Mouse (Mus musculus): ENCODE measurements at regions not wholly inside any gene's neighbourhood (a gene's known extent, or its start where the extent isn't known, plus 50 kb on each side); places are given as distances from the start of the nearest gene placed in this dataset.

GRCm38 (mm10) chr13:44573463-44573862 lies 155.8 kb upstream of the Jarid2 start:
- Histone ChIP-seq H3K4me3 (ENCODE audit: low read depth, low read length) (no peak overlapping the region), H3K4me2 (ENCODE audit: low read length) (no peak overlapping the region), H3K27me3 (replicated peaks; ENCODE audit: control insufficient read depth, insufficient read depth, low read length) (no peaks in the 10 kb centered on the region), H3K9me3 (replicated peaks; ENCODE audit: control insufficient read depth, low read length) (0 out of 2 replicates have a peak, but pooled peaks cover 4% of the 10 kb centered on the region), H3K27ac (ENCODE audit: low read depth, low read length) (no peak overlapping the region), H3K4me1 (ENCODE audit: control insufficient read depth, insufficient read depth, low read length) (no peaks in the 10 kb centered on the region), H3K9ac (ENCODE audit: low read length) (no peak overlapping the region), H3K36me3 (ENCODE audit: control insufficient read depth, insufficient read depth, low read length) (no peaks in the 10 kb centered on the region)
- no peak for ATAC-seq
- 8% methylated on average over 7 of the region's 7 CpGs for WGBS
- no peak for DNase-seq (ENCODE audit: low spot score)

- Histone ChIP-seq H3K4me1 (ENCODE audit: control insufficient read depth, insufficient read depth, low read length) (peaks cover 20% of the 10 kb centered on the region), H3K36me3 (ENCODE audit: control insufficient read depth, insufficient read depth, low read length) (no peaks in the 10 kb centered on the region), H3K9ac (ENCODE audit: low read length) (no peak overlapping the region), H3K4me2 (ENCODE audit: low read length) (no peak overlapping the region), H3K27ac (ENCODE audit: low read depth, low read length) (no peak overlapping the region), H3K4me3 (ENCODE audit: low read depth, low read length) (no peak overlapping the region), H3K27me3 (replicated peaks; ENCODE audit: control insufficient read depth, insufficient read depth, low read length) (no peaks in the 10 kb centered on the region), H3K9me3 (replicated peaks; ENCODE audit: control insufficient read depth, low read length) (peaks cover 5% of the 10 kb centered on the region; the same call in 1 of the 2 replicates)
- no peak for DNase-seq (ENCODE audit: low spot score)
- ATAC-seq = no peak
- WGBS = 98% methylated on average over 5 of the region's 5 CpGs
Measured at GRCm38 (mm10) chr13:44579215-44579614, 150.1 kb upstream of the Jarid2 start.

- no peak overlapping the region for H3K27ac ChIP-seq (ENCODE audit: low read depth, low read length)
- peaks cover 5% of the 10 kb centered on the region; the same call in 1 of the 2 replicates for H3K9me3 ChIP-seq (replicated peaks; ENCODE audit: control insufficient read depth, low read length)
- ATAC-seq (no peak), DNase-seq (ENCODE audit: low spot score) (peak; percentile 37)
- peaks cover 20% of the 10 kb centered on the region for H3K4me1 ChIP-seq (ENCODE audit: control insufficient read depth, insufficient read depth, low read length)
- H3K4me3 ChIP-seq (ENCODE audit: low read depth, low read length) = no peak overlapping the region
- no peak overlapping the region for H3K9ac ChIP-seq (ENCODE audit: low read length)
- no peaks in the 10 kb centered on the region for H3K36me3 ChIP-seq (ENCODE audit: control insufficient read depth, insufficient read depth, low read length)
- peak overlapping the region; percentile 29 for H3K4me2 ChIP-seq (ENCODE audit: low read length)
- WGBS = 14% methylated on average over 15 of the region's 15 CpGs
- H3K27me3 ChIP-seq (replicated peaks; ENCODE audit: control insufficient read depth, insufficient read depth, low read length) = no peaks in the 10 kb centered on the region
Measured at GRCm38 (mm10) chr13:44580156-44580736, 149.0 kb upstream of the Jarid2 start.

DNA sequence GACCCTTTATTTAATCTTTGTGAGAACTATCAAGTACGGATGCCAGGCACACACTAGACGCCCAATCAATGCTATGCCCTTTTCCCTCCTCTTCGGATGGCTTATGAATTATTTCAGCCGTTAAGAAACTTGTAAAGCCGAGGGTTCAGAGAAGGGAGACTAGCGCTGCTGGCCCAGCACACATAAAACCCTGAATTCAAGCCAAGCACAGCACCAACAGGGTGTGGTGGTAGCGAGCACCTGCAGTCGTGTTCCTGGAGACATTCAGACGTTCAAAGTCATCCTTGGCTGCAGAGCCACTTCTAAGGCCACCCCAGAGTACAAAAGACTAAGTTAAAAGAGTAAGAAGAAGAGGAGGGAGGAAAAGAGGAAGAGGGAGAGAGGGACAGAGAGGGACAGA lies 148.5 kb upstream of the Jarid2 start:
- H3K36me3 ChIP-seq (ENCODE audit: control insufficient read depth, insufficient read depth, low read length) = no peaks in the 10 kb centered on the region
- no peak overlapping the region for H3K27ac ChIP-seq (ENCODE audit: low read depth, low read length)
- peak overlapping the region; percentile 29 for H3K4me2 ChIP-seq (ENCODE audit: low read length)
- H3K4me1 ChIP-seq (ENCODE audit: control insufficient read depth, insufficient read depth, low read length) = peaks cover 20% of the 10 kb centered on the region
- H3K9me3 ChIP-seq (replicated peaks; ENCODE audit: control insufficient read depth, low read length) = peaks cover 5% of the 10 kb centered on the region; the same call in 1 of the 2 replicates
- H3K27me3 ChIP-seq (replicated peaks; ENCODE audit: control insufficient read depth, insufficient read depth, low read length) = no peaks in the 10 kb centered on the region
- H3K9ac ChIP-seq (ENCODE audit: low read length) = no peak overlapping the region
- ATAC-seq (no peak), DNase-seq (ENCODE audit: low spot score) (peak; percentile 21)
- H3K4me3 ChIP-seq (ENCODE audit: low read depth, low read length) = no peak overlapping the region
- 18% methylated on average over 9 of the region's 9 CpGs for WGBS

GRCm38 (mm10) chr13:44581947-44582766 lies 147.1 kb upstream of the Jarid2 start:
- H3K27me3 ChIP-seq (replicated peaks; ENCODE audit: control insufficient read depth, insufficient read depth, low read length) = no peaks in the 10 kb centered on the region
- H3K9ac ChIP-seq (ENCODE audit: low read length) = peak overlapping the region; percentile 43; the same call in 1 of the 2 replicates
- H3K36me3 ChIP-seq (ENCODE audit: control insufficient read depth, insufficient read depth, low read length) = no peaks in the 10 kb centered on the region
- ATAC-seq (0 out of 2 replicates have a peak, but pooled peaks have one; percentile 20), DNase-seq (ENCODE audit: low spot score) (peak; percentile 25)
- peaks cover 5% of the 10 kb centered on the region; the same call in 1 of the 2 replicates for H3K9me3 ChIP-seq (replicated peaks; ENCODE audit: control insufficient read depth, low read length)
- peak overlapping the region; percentile 45 for H3K4me2 ChIP-seq (ENCODE audit: low read length)
- H3K4me3 ChIP-seq (ENCODE audit: low read depth, low read length) = no peak overlapping the region
- 14% methylated on average over 23 of the region's 23 CpGs for WGBS
- H3K4me1 ChIP-seq (ENCODE audit: control insufficient read depth, insufficient read depth, low read length) = peaks cover 20% of the 10 kb centered on the region
- H3K27ac ChIP-seq (ENCODE audit: low read depth, low read length) = no peak overlapping the region

DNA sequence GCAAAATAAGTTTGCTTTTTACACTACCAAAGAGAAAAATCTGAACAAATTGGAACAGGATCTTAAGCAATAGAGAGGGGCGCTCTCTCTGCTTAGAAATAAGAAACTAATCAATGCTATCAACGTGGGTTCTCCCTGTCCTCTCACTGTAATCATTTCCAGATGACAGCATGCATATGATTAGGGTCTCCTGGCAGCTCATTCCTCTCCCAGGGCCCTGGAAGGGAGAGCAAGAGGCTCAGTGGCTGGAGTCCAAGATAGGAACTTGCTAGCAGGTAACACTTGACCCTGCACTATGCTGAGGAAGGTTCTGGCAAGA lies 146.5 kb upstream of the Jarid2 start:
- DNase-seq (ENCODE audit: low spot score) (peak; percentile 30), ATAC-seq (0 out of 2 replicates have a peak, but pooled peaks have one; percentile 23)
- H3K4me3 ChIP-seq (ENCODE audit: low read depth, low read length) = no peak overlapping the region
- H3K9me3 ChIP-seq (replicated peaks; ENCODE audit: control insufficient read depth, low read length) = peaks cover 5% of the 10 kb centered on the region; the same call in 1 of the 2 replicates
- no peaks in the 10 kb centered on the region for H3K36me3 ChIP-seq (ENCODE audit: control insufficient read depth, insufficient read depth, low read length)
- 17% methylated on average over 2 of the region's 2 CpGs for WGBS
- H3K4me2 ChIP-seq (ENCODE audit: low read length) = peak overlapping the region; percentile 45
- H3K9ac ChIP-seq (ENCODE audit: low read length) = no peak overlapping the region; the same call in 1 of the 2 replicates
- no peak overlapping the region for H3K27ac ChIP-seq (ENCODE audit: low read depth, low read length)
- H3K27me3 ChIP-seq (replicated peaks; ENCODE audit: control insufficient read depth, insufficient read depth, low read length) = no peaks in the 10 kb centered on the region
- H3K4me1 ChIP-seq (ENCODE audit: control insufficient read depth, insufficient read depth, low read length) = peaks cover 20% of the 10 kb centered on the region

DNA sequence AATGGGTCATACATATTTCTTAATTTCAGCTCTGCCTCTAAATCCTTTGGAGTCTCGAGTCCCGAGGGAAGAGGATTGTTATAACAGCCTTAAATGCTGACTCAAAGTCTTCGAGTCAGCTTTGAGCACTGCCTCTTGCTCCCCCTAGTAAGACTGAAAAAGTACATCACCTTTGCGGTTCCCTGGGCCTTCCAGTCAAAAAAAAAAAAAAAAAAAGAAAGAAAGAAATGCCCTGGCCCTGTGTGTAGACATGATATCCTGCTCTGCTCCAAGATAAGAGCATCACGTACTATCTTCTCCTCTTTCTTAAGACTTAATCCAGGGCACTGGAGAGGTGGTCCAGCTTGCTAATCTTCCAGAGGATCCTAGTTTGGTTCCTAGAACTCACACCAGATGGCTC lies 145.7 kb upstream of the Jarid2 start:
- no peak for DNase-seq (ENCODE audit: low spot score)
- H3K9me3 ChIP-seq (replicated peaks; ENCODE audit: control insufficient read depth, low read length) = peaks cover 5% of the 10 kb centered on the region; the same call in 1 of the 2 replicates
- no peak overlapping the region for H3K4me3 ChIP-seq (ENCODE audit: low read depth, low read length)
- H3K4me2 ChIP-seq (ENCODE audit: low read length) = no peak overlapping the region
- no peak overlapping the region for H3K27ac ChIP-seq (ENCODE audit: low read depth, low read length)
- no peaks in the 10 kb centered on the region for H3K36me3 ChIP-seq (ENCODE audit: control insufficient read depth, insufficient read depth, low read length)
- 77% methylated on average over 5 of the region's 5 CpGs for WGBS
- H3K9ac ChIP-seq (ENCODE audit: low read length) = no peak overlapping the region
- H3K27me3 ChIP-seq (replicated peaks; ENCODE audit: control insufficient read depth, insufficient read depth, low read length) = no peaks in the 10 kb centered on the region
- ATAC-seq = no peak
- H3K4me1 ChIP-seq (ENCODE audit: control insufficient read depth, insufficient read depth, low read length) = peaks cover 20% of the 10 kb centered on the region

DNA sequence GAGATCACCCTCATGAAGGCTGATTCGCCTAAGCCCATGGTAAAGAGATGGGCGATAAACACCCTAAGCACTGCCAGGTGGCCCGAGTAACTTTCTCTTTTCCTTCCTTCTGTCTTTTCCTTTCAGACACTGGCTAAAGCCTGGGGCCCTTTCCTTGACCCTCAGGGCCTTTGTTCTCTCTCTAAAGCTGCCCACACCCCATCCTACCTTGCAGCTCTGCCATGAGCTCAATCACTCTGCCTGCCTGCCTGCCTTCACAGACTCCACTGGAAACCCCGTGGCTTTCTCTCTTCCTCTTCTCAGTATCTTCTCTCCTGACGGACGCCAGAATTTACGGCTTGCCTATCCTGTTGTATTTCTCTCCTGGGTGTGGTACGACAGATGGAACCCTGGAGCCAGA lies 145.1 kb upstream of the Jarid2 start:
- ATAC-seq = no peak

GRCm38 (mm10) chr13:44584551-44584950 lies 144.7 kb upstream of the Jarid2 start:
- no peaks in the 10 kb centered on the region for H3K9me3 ChIP-seq (replicated peaks; ENCODE audit: control insufficient read depth, low read length)
- no peaks in the 10 kb centered on the region for H3K27me3 ChIP-seq (replicated peaks; ENCODE audit: control insufficient read depth, insufficient read depth, low read length)
- H3K36me3 ChIP-seq (ENCODE audit: control insufficient read depth, insufficient read depth, low read length) = no peaks in the 10 kb centered on the region
- 45% methylated on average over 4 of the region's 4 CpGs for WGBS
- peaks cover 20% of the 10 kb centered on the region for H3K4me1 ChIP-seq (ENCODE audit: control insufficient read depth, insufficient read depth, low read length)
- DNase-seq (ENCODE audit: low spot score) (no peak), ATAC-seq (no peak)
- H3K27ac ChIP-seq (ENCODE audit: low read depth, low read length) = no peak overlapping the region
- no peak overlapping the region for H3K4me3 ChIP-seq (ENCODE audit: low read depth, low read length)
- no peak overlapping the region for H3K9ac ChIP-seq (ENCODE audit: low read length)
- no peak overlapping the region for H3K4me2 ChIP-seq (ENCODE audit: low read length)

More for the DNA sequence above, 145.1 kb upstream of the Jarid2 start:
- Histone ChIP-seq H3K36me3 (ENCODE audit: control insufficient read depth, insufficient read depth, low read length) (no peaks in the 10 kb centered on the region), H3K27me3 (replicated peaks; ENCODE audit: control insufficient read depth, insufficient read depth, low read length) (no peaks in the 10 kb centered on the region), H3K4me1 (ENCODE audit: control insufficient read depth, insufficient read depth, low read length) (peaks cover 20% of the 10 kb centered on the region), H3K27ac (ENCODE audit: low read depth, low read length) (no peak overlapping the region), H3K9me3 (replicated peaks; ENCODE audit: control insufficient read depth, low read length) (no peaks in the 10 kb centered on the region), H3K9ac (ENCODE audit: low read length) (no peak overlapping the region), H3K4me2 (ENCODE audit: low read length) (no peak overlapping the region), H3K4me3 (ENCODE audit: low read depth, low read length) (no peak overlapping the region)
- 38% methylated on average over 8 of the region's 8 CpGs for WGBS
- DNase-seq (ENCODE audit: low spot score) = no peak
